Mouse (Mus musculus): ENCODE measurements around the gene Klhl1. TPM values are rescaled to one million over a fixed set of nuclear protein-coding genes. Genes with fewer than 3 reads are reported as not detected.

Gene Klhl1
- polyA plus RNA-seq, 1 experiment from 2014 or later, result not detected

DNA sequence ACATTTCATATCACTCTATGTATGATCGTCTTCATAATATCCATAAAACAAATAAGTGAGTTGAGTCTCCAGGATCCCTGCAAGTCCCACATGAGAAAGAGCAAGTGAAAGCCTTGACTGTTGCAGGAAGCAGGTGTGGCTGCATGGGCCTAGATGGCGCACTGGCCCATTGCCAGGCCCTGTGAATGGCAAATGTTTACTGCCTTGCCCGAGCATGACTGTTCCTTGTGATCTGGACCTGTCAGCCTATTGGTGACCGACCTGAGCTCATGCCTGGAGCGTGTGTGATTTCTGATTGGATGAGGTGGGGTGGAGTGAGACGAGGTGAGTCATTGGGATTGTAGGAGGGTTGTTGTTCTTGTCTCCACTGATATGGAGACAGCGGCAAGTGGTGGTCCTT is 411.5 kb downstream of the Klhl1 start:
- Histone ChIP-seq H3K27ac (ENCODE audit: low read depth, low read length) (no peak overlapping the region), H3K4me2 (no peak overlapping the region), H3K9me3 (ENCODE audit: control insufficient read depth, low read length) (no peaks in the 10 kb centered on the region), H3K4me3 (ENCODE audit: low read depth, low read length) (no peak overlapping the region), H3K9ac (ENCODE audit: low read depth, low read length) (no peak overlapping the region), H3K4me1 (replicated peaks; ENCODE audit: control insufficient read depth, insufficient read depth, low read length) (no peaks in the 10 kb centered on the region), H3K36me3 (ENCODE audit: control insufficient read depth, insufficient read depth, low read length) (no peaks in the 10 kb centered on the region), H3K27me3 (replicated peaks; ENCODE audit: control insufficient read depth, insufficient read depth, low read length) (no peaks in the 10 kb centered on the region)
- DNase-seq (ENCODE audit: low spot score) (no peak), ATAC-seq (replicated peaks; ENCODE audit: low FRiP score) (no peak)
- WGBS, result 79% methylated on average over 7 of the region's 7 CpGs

DNA sequence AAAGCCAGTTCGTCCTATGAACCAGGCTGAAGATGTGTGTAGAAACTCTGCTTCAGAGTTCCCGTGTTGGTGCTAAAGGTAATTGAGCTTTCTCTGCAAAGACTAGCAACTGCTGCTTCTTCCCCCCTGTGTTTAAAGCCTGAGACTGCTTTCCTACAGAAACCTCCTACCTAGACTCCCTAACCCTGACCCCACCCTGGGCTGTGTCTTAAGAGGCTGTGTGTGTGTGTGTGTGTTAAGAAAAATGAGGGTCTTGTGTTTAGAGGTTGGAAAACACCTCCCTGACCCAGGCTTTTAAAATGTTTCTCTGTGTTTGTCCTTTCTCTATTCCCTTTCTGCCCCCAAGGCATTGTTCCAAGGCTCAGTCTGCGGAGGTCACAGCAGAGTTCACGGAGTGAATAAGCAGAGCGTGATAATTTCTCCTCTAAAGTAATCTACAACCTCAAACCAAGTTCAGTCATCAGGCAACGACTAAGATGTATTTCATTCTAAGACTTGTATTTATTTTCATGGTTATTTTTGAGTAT is 437.2 kb downstream of the Klhl1 start:
- H3K4me3 ChIP-seq (ENCODE audit: low read depth, low read length), result no peak overlapping the region
- no peak overlapping the region for H3K27ac ChIP-seq (ENCODE audit: low read depth, low read length)
- no peak for DNase-seq (ENCODE audit: low spot score)
- H3K9ac ChIP-seq (ENCODE audit: low read depth, low read length), result no peak overlapping the region
- H3K4me1 ChIP-seq (replicated peaks; ENCODE audit: control insufficient read depth, insufficient read depth, low read length), result no peaks in the 10 kb centered on the region
- H3K27me3 ChIP-seq (replicated peaks; ENCODE audit: control insufficient read depth, insufficient read depth, low read length), result no peaks in the 10 kb centered on the region
- H3K9me3 ChIP-seq (ENCODE audit: control insufficient read depth, low read length), result no peaks in the 10 kb centered on the region
- ATAC-seq (replicated peaks; ENCODE audit: low FRiP score), result no peak
- H3K36me3 ChIP-seq (ENCODE audit: control insufficient read depth, insufficient read depth, low read length), result no peaks in the 10 kb centered on the region
- 72% methylated on average over 6 of the region's 6 CpGs for WGBS
- no peak overlapping the region for H3K4me2 ChIP-seq

DNA sequence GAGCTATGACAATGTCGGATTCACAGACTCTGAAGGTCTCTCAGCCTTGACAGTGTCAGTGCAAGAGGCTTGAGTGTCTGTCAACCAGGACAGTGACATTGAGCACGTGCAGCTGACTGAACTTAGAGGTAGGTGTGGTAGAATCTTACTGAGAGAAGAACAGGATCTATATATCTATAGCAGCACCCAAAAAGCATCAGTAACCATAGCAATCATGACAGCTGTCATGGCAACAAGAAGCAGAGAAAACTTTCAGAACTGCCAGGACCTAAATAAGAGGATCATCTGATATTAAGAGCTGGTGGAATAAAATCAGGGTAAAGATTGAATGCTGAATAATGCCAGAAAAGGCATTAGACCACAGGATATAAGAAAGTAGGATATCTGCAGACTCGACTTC is 453.0 kb downstream of the Klhl1 start:
- ATAC-seq (replicated peaks; ENCODE audit: low FRiP score) (no peak), DNase-seq (ENCODE audit: low spot score) (no peak)
- Histone ChIP-seq H3K4me3 (ENCODE audit: low read depth, low read length) (no peak overlapping the region), H3K27me3 (replicated peaks; ENCODE audit: control insufficient read depth, insufficient read depth, low read length) (no peaks in the 10 kb centered on the region), H3K36me3 (ENCODE audit: control insufficient read depth, insufficient read depth, low read length) (no peaks in the 10 kb centered on the region), H3K4me1 (replicated peaks; ENCODE audit: control insufficient read depth, insufficient read depth, low read length) (no peaks in the 10 kb centered on the region), H3K4me2 (no peak overlapping the region), H3K9me3 (ENCODE audit: control insufficient read depth, low read length) (no peaks in the 10 kb centered on the region), H3K27ac (ENCODE audit: low read depth, low read length) (no peak overlapping the region), H3K9ac (ENCODE audit: low read depth, low read length) (no peak overlapping the region)
- 73% methylated on average over 3 of the region's 3 CpGs for WGBS
